Mouse (Mus musculus): ENCODE data around the gene Cyp51.
"Not testable (repeated sequence)": the region's sequence is repeated elsewhere in the genome, so short reads cannot be mapped to it uniquely, and the experiment has no call there.

Cyp51 gene

GRCm38 (mm10) chr5:4104341-4105040 is at the start of gene Cyp51:
Cyp51 (minus strand) TSS chr5:4104746.
- peak; percentile 93 for DNase-seq

DNA sequence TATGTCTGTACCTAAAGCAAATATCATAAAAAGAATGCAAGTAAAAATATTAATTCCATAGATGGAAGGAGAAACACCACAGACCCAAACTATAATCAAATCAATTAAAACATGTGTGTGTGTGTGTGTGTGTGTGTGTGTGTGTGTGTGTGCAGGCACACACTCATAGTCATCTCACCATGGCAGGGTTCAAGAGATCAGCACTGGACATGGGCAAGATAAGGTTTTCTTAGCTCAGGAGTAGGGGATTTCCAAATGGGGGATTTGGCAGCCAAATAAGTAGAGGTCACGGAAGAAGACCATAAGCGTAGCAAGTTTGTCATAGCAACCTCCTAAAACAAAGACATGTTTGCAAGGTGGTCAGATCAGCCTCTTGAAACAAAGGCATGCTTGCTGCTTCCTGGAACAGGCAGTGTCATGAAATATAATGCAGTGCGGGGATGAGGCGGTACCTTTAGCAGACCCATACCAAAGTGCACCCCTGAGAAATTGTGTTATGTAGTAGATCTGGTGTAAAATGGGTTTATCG is 8.1 kb upstream of the Cyp51 start:
- no peak for DNase-seq

- not testable (repeated sequence) for DNase-seq
Measured at GRCm38 (mm10) chr5:4107056-4107455, 2.5 kb upstream of the Cyp51 start.

- DNase-seq, result no peak
Measured at GRCm38 (mm10) chr5:4105651-4106186, 1.2 kb upstream of the Cyp51 start.

- no peak for DNase-seq
Measured at GRCm38 (mm10) chr5:4103626-4104340, 763 bp downstream of the Cyp51 start.

GRCm38 (mm10) chr5:4101770-4102169 is 2.8 kb downstream of the Cyp51 start:
- DNase-seq, result no peak

DNA sequence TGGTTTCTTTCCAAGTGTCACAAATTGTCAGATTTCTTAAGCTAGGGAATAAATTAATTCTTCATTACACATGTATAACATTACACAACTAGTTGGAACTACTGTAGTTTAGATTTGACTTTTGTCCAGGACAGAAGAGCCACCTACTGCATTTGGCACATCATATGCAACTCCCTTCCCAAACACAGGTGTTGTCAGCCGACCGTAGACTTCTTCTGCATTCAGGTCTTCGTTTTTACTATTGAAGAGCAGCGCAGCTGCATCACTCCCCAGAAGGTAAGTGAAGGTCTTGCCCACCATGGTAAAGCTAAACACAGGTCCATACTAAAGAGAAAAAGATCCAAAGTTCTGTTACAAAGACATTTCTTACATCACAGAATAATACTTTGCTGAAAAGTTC is 3.5 kb downstream of the Cyp51 start:
- DNase-seq, result no peak

DNA sequence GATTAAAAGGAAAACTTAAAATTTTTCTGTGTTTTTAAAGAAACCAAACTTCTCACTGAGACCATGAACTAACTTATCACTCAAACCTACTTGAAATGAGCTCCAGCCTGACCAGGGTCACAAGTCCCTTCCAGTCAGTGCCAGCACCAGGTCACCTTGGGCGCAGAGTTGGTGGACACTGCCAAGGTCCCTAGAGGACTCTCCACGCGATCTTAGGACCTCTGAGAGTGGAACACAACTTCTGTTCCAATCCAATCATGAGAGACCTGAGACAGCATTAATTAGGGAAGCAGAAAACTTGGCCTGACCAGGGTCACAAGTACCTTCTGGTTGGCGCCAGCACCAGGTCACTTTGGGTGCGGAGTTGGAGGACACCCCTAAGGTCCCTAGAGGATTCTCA is 10.1 kb downstream of the Cyp51 start:
- DNase-seq, result no peak

- DNase-seq, result no peak
Measured at GRCm38 (mm10) chr5:4088190-4088589, 16.4 kb downstream of the Cyp51 start.

DNA sequence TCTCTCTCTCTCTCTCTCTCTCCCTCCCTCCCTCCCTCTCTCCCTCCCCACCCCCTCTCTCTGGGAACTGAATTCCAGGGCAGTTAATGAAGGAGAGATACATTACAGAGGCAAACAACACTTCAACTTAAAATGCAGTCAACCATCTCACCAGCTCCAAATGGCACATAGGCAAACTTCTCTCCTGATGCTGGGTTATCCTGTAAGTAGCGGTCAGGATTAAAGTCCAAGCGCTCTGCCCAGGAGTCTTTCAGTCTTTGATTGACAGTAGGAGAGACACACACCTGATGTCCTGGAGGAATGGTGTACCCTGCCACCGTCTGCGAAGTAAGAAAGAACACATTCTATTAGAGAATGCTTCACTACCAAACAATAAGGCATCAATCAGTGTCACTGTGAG is 18.2 kb downstream of the Cyp51 start:
- no peak for DNase-seq

DNA sequence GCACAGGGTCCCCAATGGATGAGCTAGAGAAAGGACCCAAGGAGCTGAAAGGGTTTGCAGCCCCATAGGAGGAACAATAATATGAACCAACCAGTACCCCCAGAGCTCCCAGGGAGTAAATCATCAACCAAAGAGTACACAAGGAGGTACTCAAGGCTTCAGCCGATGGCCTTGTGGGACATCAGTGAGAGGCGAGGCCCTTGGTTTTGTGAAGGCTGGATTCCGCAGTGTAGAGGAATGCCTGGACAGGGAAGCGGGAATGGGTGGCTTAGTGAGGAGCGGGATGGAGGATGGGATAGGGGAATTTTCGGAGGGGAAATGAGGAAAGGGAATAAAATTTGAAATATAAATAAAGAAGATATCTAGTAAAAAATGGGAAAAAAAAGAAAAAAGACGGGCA is 19.6 kb downstream of the Cyp51 start:
- no peak for DNase-seq

DNA sequence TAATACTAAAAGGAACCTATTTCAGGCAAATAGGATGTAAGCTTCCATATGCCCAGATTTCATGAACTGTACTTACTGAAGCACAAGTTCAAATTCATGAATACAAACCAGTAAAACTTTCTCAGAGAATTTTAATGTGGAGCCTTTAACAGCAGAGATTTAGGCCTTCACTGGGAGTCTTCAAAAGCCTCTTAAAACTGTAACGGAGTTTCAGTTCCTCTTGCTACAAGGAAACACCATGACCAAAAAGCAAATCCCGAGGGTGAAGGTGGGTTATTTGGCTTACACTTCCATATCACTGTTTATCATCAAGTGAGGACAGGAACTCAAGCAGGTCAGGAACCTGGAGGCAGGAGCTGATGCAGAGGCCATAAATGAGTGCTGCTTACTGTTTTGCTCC is 23.0 kb downstream of the Cyp51 start:
- no peak for DNase-seq

GRCm38 (mm10) chr5:4080861-4081260 is 23.7 kb downstream of the Cyp51 start:
- DNase-seq, result no peak

- no peak for DNase-seq
Measured at GRCm38 (mm10) chr5:4079086-4079485, 25.5 kb downstream of the Cyp51 start.

- DNase-seq, result no peak
Measured at GRCm38 (mm10) chr5:4067203-4067602, 37.3 kb downstream of the Cyp51 start.

GRCm38 (mm10) chr5:4066476-4067115 is 38.0 kb downstream of the Cyp51 start:
- no peak for DNase-seq

- no peak for DNase-seq
Measured at GRCm38 (mm10) chr5:4060313-4060712, 44.2 kb downstream of the Cyp51 start.

GRCm38 (mm10) chr5:4040922-4041321 is 63.6 kb downstream of the Cyp51 start:
- no peak for DNase-seq

DNA sequence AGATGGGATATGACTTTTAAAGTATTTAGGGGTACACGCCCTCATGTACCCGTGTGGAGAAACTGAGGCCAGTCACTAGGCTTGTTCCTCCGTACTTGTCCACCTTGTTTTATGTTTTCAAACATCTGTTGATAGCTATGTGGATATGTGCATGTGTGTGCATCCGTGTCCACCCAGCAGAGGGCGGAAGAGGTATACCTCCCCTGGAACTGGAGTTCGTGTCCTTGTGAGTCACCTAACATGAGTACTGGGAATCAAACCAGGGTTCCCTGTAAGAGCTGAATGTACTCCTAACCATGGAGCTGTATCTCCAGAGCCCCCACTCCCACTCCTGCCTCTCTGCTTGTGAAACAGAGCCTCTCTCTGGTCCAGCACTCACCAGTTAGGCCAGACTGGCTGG is 64.2 kb downstream of the Cyp51 start:
- DNase-seq, result peak; percentile 22

- no peak for DNase-seq
Measured at GRCm38 (mm10) chr5:4039351-4039750, 65.2 kb downstream of the Cyp51 start.

GRCm38 (mm10) chr5:4036686-4037085 is 67.9 kb downstream of the Cyp51 start:
- DNase-seq, result no peak

DNA sequence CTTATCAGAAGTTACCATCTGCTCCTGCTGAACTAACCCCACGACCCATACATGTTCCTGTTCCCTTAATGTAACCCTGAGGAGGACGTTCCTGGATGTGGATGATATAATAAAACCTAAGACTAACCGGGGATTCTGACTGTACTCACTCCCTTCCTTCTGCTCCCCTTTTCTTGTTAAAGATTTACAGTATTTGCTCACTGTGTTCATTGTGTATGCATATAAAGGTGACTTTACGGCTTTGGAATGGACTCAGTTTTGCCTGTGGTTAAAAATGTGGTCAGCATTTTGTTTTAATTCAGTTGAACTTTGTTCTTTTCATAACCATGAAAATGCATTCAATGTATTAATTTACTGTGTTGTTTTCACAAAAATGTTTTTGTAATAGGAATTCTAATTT is 72.7 kb downstream of the Cyp51 start:
- no peak for DNase-seq
